Mouse (Mus musculus): ENCODE data around the gene Sat2. TPM values are rescaled to one million over a fixed set of nuclear protein-coding genes. Genes with fewer than 3 reads are reported as not detected.
A peak's percentile ranks its signal among the peaks of the same experiment; 100 is the strongest.

The Sat2 gene
- total and polyA plus RNA-seq, 3 experiments: 1.5 to 7.3 TPM; not detected in 1

GRCm38 (mm10) chr11:69594853-69595252, 27.0 kb upstream of the Sat2 start:
- no peaks in the 10 kb centered on the region for H3K9me3 ChIP-seq (replicated peaks)
- TF ChIP-seq CTCF (IDR thresholded peaks at IDR 0.05; ENCODE audit: low read depth, low read length) (no peak), TAL1 (conservative IDR thresholded peaks at IDR 0.05; ENCODE audit: low read depth, low read length) (no peak), POLR2AphosphoS5 (IDR thresholded peaks at IDR 0.05; ENCODE audit: insufficient replicate concordance, low read depth, low read length) (no peak)
- no peaks in the 10 kb centered on the region for H3K27me3 ChIP-seq (ENCODE audit: insufficient read depth, low read length)
- H3K36me3 ChIP-seq (replicated peaks): peaks cover 66% of the 10 kb centered on the region
- ATAC-seq (ENCODE audit: extremely low read depth, insufficient number of reproducible peaks, low FRiP score, poor library complexity, severe bottlenecking): no peak
- DNase-seq (ENCODE audit: low spot score): no peak
- peaks cover 46% of the 10 kb centered on the region for H3K4me1 ChIP-seq (ENCODE audit: insufficient read depth, low read depth, low read length)
- no peak overlapping the region for H3K4me3 ChIP-seq (ENCODE audit: low read depth, low read length)

- TF ChIP-seq GATA1 (IDR thresholded peaks at IDR 0.05; ENCODE audit: borderline replicate concordance, low read length) (no peak), GATA2 (IDR thresholded peaks at IDR 0.05; ENCODE audit: borderline replicate concordance, low read depth, low read length) (no peak), CTCF (IDR thresholded peaks at IDR 0.05; ENCODE audit: low read depth, low read length) (no peak), TAL1 (conservative IDR thresholded peaks at IDR 0.05; ENCODE audit: low read depth, low read length) (no peak), POLR2AphosphoS5 (IDR thresholded peaks at IDR 0.05; ENCODE audit: insufficient replicate concordance, low read depth, low read length) (no peak)
- Histone ChIP-seq H3K27me3 (ENCODE audit: insufficient read depth, low read length) (no peaks in the 10 kb centered on the region), H3K4me3 (ENCODE audit: low read depth, low read length) (peak overlapping the region; percentile 50; the same call in 1 of the 2 replicates), H3K9me3 (replicated peaks) (no peaks in the 10 kb centered on the region), H3K4me1 (ENCODE audit: insufficient read depth, low read depth, low read length) (peaks cover 59% of the 10 kb centered on the region), H3K36me3 (replicated peaks) (peaks cover 66% of the 10 kb centered on the region)
- ATAC-seq (ENCODE audit: extremely low read depth, insufficient number of reproducible peaks, low FRiP score, poor library complexity, severe bottlenecking) (no peak), DNase-seq (ENCODE audit: low spot score) (no peak)
Observed at GRCm38 (mm10) chr11:69599436-69599835, 22.4 kb upstream of the Sat2 start.

- no peaks in the 10 kb centered on the region for H3K27me3 ChIP-seq (ENCODE audit: insufficient read depth, low read length)
- no peaks in the 10 kb centered on the region for H3K9me3 ChIP-seq (replicated peaks)
- H3K4me1 ChIP-seq (ENCODE audit: insufficient read depth, low read depth, low read length): peaks cover 66% of the 10 kb centered on the region
- ATAC-seq (ENCODE audit: extremely low read depth, insufficient number of reproducible peaks, low FRiP score, poor library complexity, severe bottlenecking): no peak
- no peak for TF ChIP-seq GATA2 (IDR thresholded peaks at IDR 0.05; ENCODE audit: borderline replicate concordance, low read depth, low read length)
- no peak for TF ChIP-seq POLR2AphosphoS5 (IDR thresholded peaks at IDR 0.05; ENCODE audit: insufficient replicate concordance, low read depth, low read length)
- no peak for TF ChIP-seq TAL1 (conservative IDR thresholded peaks at IDR 0.05; ENCODE audit: low read depth, low read length)
- no peak for TF ChIP-seq CTCF (IDR thresholded peaks at IDR 0.05; ENCODE audit: low read depth, low read length)
- no peak for TF ChIP-seq GATA1 (IDR thresholded peaks at IDR 0.05; ENCODE audit: borderline replicate concordance, low read length)
- DNase-seq (ENCODE audit: low spot score): no peak
- peaks cover 61% of the 10 kb centered on the region for H3K36me3 ChIP-seq (replicated peaks)
- peak overlapping the region; percentile 50; the same call in 1 of the 2 replicates for H3K4me3 ChIP-seq (ENCODE audit: low read depth, low read length)
Observed at GRCm38 (mm10) chr11:69600098-69600497, 21.7 kb upstream of the Sat2 start.

- peaks cover 54% of the 10 kb centered on the region for H3K36me3 ChIP-seq (replicated peaks)
- no peaks in the 10 kb centered on the region for H3K9me3 ChIP-seq (replicated peaks)
- TF ChIP-seq TAL1 (conservative IDR thresholded peaks at IDR 0.05; ENCODE audit: low read depth, low read length): no peak
- no peak for TF ChIP-seq CTCF (IDR thresholded peaks at IDR 0.05; ENCODE audit: low read depth, low read length)
- no peak for TF ChIP-seq POLR2AphosphoS5 (IDR thresholded peaks at IDR 0.05; ENCODE audit: insufficient replicate concordance, low read depth, low read length)
- TF ChIP-seq GATA2 (IDR thresholded peaks at IDR 0.05; ENCODE audit: borderline replicate concordance, low read depth, low read length): no peak
- TF ChIP-seq GATA1 (IDR thresholded peaks at IDR 0.05; ENCODE audit: borderline replicate concordance, low read length): no peak
- ATAC-seq (ENCODE audit: extremely low read depth, insufficient number of reproducible peaks, low FRiP score, poor library complexity, severe bottlenecking) (no peak), DNase-seq (ENCODE audit: low spot score) (no peak)
- H3K4me1 ChIP-seq (ENCODE audit: insufficient read depth, low read depth, low read length): peaks cover 77% of the 10 kb centered on the region
- H3K27me3 ChIP-seq (ENCODE audit: insufficient read depth, low read length): no peaks in the 10 kb centered on the region
- no peak overlapping the region for H3K4me3 ChIP-seq (ENCODE audit: low read depth, low read length)
Observed at GRCm38 (mm10) chr11:69601768-69602167, 20.1 kb upstream of the Sat2 start.

GRCm38 (mm10) chr11:69603516-69603915, 18.3 kb upstream of the Sat2 start:
- H3K4me1 ChIP-seq (ENCODE audit: insufficient read depth, low read depth, low read length): peaks cover 93% of the 10 kb centered on the region
- no peaks in the 10 kb centered on the region for H3K9me3 ChIP-seq (replicated peaks)
- peak overlapping the region; percentile 80; the same call in 1 of the 2 replicates for H3K4me3 ChIP-seq (ENCODE audit: low read depth, low read length)
- no peaks in the 10 kb centered on the region for H3K27me3 ChIP-seq (ENCODE audit: insufficient read depth, low read length)
- DNase-seq (ENCODE audit: low spot score): no peak
- no peak for ATAC-seq (ENCODE audit: extremely low read depth, insufficient number of reproducible peaks, low FRiP score, poor library complexity, severe bottlenecking)
- H3K36me3 ChIP-seq (replicated peaks): peaks cover 46% of the 10 kb centered on the region
- TF ChIP-seq TAL1 (conservative IDR thresholded peaks at IDR 0.05; ENCODE audit: low read depth, low read length) (no peak), GATA1 (IDR thresholded peaks at IDR 0.05; ENCODE audit: borderline replicate concordance, low read length) (no peak), CTCF (IDR thresholded peaks at IDR 0.05; ENCODE audit: low read depth, low read length) (no peak), POLR2AphosphoS5 (IDR thresholded peaks at IDR 0.05; ENCODE audit: insufficient replicate concordance, low read depth, low read length) (no peak), GATA2 (IDR thresholded peaks at IDR 0.05; ENCODE audit: borderline replicate concordance, low read depth, low read length) (no peak)

- TF ChIP-seq POLR2AphosphoS5 (IDR thresholded peaks at IDR 0.05; ENCODE audit: insufficient replicate concordance, low read depth, low read length) (no peak), TAL1 (conservative IDR thresholded peaks at IDR 0.05; ENCODE audit: low read depth, low read length) (no peak), CTCF (IDR thresholded peaks at IDR 0.05; ENCODE audit: low read depth, low read length) (no peak)
- DNase-seq (ENCODE audit: low spot score) (no peak), ATAC-seq (ENCODE audit: extremely low read depth, insufficient number of reproducible peaks, low FRiP score, poor library complexity, severe bottlenecking) (no peak)
- peak overlapping the region; percentile 80 for H3K4me3 ChIP-seq (ENCODE audit: low read depth, low read length)
- H3K27me3 ChIP-seq (ENCODE audit: insufficient read depth, low read length): no peaks in the 10 kb centered on the region
- H3K9me3 ChIP-seq (replicated peaks): no peaks in the 10 kb centered on the region
- H3K4me1 ChIP-seq (ENCODE audit: insufficient read depth, low read depth, low read length): peaks cover 93% of the 10 kb centered on the region
- peaks cover 40% of the 10 kb centered on the region for H3K36me3 ChIP-seq (replicated peaks)
Observed at GRCm38 (mm10) chr11:69604347-69604746, 17.5 kb upstream of the Sat2 start.

All from G1E (cell line).